Mouse (Mus musculus) adrenal gland, postnatal 25 days (tissue): Measurements from ENCODE around the gene Grm4. TPM values are rescaled to one million over a fixed set of nuclear protein-coding genes. Genes with fewer than 3 reads are reported as not detected.

Source experiments
- DNase-seq: peaks from one replicate; pipeline ENCODE4 v3.0.0; 2021; ENCODE audit warnings: mixed read lengths
- total RNA-seq: library from RNA; stranded (reverse); gene quantifications from 2 replicates; pipeline ENCODE4 v1.2.3, GENCODE M21; 2021

Gene Grm4
- total RNA-seq, 1 experiment from 2014 or later, result 3.1 TPM

DNA sequence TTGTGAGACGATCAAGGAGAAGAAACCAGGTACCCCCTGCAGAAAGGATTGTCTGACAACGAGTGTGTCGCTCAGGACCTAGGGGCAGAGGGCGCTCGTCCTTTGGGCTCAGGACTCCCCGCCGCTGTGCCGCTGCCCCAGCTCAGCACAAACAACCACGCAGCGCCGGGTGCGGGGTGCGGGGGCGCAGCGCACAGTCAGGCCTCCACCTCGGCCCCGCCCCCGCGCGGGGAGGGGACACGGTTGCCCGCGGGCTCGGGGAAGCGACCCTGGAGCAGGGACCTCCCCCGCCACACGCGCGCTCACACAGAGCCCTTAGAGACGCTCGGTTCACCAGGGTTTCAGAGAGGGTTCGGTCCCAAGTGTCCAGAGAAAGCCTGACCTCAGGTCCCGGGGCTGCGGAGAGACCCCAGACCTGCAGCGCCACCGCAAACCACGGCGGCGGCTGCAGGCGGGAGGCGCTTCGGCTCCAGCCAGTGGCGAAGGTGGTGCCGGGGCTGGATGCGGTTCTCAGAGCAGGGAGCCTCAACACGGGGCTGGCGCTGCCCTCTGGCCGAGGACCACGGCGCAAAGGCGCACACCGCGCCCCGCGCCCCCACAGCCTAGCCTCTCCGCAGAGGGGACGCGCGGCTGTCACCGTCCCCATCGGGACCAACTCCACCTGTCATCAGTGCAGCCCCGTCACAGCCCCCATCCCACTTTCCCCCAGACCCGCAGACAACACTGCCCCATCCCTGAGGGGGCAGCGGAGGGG is 9.2 kb downstream of the Grm4 start:
- no peak for DNase-seq

DNA sequence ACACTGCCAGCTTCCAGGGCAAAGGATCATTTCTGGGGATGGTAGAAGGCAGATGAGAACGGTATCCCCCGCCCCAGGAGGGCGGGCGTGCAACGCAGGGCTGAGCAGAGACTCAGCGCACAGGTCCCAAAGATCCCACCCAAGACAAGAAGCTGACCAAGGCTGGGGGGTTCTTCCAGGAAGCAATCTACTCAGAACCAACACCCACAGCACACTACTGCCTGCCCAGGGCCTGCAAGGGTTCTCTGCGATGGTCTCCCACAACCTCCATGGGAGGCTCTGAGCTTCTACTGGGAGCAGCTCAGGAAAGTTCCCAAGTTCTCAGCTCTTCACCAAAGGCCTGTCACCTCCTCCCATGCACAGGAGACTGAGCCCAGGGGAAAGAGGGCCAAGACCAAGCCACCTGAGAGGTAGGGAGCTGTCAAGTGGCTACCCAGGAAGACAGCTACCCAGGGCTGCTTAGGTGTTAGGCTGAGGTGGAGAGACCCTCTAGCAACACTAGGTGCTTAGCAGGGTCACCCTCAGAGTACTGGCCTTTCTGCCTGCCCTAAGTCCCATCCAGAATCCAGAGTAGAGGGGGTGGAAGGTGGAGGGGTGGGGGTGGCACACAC is 10.0 kb downstream of the Grm4 start:
- no peak for DNase-seq

DNA sequence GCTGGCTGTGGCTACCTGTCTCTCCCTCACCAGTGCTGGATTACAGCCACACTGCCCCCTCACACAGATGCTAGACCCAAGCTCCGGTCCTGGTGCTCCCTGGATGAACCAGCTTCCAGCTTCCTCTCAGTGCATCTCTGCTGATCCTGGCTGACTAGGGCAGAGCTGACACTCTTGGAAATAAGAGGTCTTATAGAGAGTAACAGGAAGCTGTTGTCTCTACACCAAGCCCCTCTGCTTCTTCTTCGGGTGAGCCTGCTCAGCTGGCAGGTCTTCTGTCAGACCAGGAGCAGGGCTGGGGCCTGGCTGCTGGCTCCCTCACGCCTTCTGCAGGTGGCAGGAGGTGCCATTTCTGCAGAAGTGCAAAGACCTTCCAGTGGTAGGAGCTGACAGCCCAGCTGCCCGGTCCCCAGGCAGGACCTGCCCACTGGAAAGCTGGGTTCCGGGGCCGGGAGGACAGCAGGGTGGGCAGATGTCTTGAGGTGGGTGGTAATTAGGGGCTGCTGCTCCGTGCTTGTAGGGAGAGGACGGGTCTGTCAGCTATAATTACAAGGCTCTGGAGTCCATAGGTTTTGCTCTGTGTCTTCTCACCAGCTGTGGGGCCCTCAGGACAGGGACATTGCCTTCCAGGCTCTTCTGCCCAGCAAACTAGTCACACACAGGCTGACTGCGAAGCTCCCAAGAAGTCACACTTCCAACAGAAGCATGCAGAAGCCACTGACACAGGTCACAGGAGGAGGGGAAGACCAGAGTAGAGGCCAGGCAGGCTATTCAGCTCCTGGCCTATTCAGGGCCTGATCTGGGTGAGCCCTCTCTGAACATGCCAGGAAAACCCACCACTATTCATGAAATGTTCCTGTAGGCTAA is 10.7 kb downstream of the Grm4 start:
- DNase-seq, result no peak

DNA sequence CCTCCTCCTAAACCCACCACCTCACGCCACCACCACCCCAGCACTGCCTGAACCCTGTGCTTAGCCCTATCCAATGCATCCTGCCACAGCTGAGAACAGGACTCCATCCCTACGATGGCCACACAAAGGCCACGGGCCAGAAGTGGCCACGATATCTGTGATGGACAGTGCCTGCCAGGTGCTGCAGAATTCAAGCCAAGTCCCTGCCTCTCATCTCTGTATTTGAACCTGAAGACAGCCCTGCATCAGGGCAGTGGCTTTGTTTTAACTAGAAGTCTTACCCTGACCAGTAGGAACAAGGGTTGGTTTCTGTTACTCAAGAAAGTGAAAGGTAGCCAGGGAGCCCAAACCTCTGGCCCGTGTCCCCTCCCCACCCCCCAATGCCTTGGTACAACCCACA is 12.1 kb downstream of the Grm4 start:
- no peak for DNase-seq

DNA sequence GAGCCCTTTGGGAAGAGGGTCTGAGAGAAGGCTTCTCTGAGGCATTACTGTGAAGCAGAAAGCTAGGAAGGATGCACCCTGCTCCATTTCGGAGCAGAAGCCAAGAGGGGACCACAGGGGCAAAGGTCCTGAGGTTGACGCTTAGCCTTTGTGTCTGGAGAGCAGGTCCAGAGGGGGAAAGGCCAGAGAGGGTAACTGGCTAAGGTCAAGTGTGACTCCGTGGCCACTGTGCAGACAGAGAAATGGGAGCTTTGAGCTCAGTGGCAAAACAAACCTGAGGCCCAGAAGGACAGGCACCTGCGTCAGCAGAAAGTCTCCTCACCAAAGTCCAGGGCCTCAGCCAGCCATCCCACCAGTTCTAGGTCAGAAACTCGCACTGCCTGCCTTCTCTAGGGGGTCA is 12.7 kb downstream of the Grm4 start:
- DNase-seq, result no peak

DNA sequence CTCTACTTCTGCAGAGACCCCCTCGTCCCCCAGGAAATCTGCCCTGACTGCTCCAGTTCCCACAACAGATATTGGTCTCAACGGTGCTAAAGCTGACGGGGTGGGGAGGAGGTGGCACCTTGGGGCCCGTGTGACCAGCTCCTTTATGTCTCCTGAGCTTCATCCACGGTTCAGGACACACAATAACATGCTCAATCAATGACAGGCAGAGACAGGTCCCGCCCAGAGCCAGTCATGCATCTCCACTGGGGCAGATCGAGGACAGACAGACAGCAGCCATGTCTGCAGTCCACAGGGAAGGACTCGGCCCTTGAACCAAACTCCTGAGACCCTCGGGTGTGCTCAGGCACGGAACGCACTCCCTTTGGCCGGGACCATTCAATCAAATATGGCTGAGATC is 13.2 kb downstream of the Grm4 start:
- no peak for DNase-seq

DNA sequence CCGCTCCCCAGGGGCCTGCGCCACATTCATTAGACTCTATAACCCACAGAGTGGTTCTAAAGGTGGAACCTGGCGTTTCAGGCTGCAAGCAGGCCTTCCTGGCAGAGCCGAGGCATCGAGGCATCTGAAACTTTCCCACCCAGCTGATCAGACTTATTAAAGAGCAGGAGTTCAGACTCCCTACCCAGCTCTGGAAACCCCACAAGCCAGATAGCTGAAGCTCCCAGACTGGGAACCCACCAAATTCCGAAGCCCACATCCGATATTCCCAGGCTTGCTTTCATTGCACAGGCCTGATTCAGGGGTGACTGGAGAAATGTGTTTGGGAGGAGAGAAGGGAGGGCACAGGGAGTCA is 13.6 kb downstream of the Grm4 start:
- no peak for DNase-seq

DNA sequence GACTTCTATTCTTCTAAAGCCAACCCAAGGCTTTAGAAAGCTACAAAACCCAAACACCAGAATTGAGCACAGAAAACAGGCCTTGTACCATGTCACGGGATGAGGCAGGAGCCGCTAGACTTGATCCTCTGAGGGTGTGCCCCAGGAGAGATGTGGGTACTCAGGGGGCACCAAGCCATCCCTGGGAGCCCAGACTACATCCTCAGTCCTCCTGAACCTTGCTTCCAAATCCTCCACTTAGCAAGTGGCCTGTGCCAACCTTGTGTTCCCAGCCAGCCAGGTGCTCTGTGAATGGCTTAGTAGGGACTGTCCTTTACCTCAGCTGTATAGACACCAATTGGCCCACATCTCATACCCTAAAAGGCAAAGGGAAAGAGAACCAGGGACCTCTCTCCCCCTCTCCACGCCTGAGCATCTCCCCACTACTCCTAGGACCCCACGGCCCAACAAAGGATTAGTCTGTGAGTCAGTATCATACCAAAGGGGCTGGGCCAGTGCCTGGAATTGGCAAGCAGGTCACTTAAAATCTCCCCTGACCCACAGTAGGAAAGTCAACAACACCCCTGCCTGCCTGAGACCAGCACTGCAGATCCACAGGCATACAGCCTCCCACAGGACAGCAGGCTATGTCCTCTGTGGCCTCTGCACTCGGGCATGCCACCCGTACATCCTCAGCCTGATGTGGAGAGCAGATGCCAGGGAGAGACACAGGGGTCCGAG is 14.2 kb downstream of the Grm4 start:
- DNase-seq, result no peak

DNA sequence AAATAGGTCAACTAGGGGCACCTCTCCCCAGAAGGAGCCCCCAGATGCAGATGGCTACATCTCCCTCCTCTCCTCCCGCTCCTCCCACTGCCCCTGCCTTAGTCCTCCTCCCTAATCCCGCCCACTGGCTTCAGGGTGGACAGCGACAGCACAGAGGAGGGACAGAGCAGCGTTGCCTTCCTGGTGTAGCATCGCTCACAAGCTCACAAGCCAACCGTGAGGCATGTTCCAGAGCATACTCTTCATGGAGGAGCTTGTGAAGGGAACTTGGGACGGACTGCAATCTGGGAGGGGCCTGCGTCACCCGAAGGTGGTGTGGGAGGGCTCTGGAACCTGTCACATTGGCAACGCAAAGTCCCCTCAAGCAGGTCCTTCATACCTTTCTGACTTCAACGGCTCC is 14.8 kb downstream of the Grm4 start:
- DNase-seq, result no peak

DNA sequence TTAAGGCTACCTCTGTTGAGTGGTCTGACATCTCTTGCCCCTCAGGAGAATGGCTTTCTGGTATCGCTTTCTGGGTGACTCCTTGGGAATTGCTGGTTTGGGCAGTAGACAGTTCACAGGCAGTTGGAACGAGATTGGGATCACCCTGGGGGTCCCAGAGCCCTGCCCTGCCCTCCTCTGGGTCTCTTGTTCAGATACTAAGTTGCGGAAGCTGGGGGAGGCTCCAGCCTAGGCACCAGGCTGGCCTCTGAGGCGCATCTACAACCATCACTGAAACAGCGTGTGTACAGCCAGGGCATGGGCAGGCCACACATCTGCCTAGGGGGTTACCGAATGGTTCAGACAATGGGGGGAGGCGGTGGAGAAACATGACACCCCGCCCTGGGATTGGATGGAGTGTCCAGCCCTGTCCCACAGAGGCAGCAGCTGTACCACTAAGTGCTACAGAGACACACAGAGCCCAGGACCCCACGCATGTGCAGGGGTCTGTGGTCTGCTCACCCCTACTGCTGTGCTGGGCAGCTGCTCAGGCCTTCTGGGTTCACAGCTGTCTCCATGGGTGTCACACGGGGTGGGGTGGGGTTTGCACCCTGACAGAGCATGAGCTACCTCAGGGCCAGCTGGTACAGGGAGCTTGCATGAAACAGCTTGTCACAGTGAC is 15.9 kb downstream of the Grm4 start:
- DNase-seq, result no peak

DNA sequence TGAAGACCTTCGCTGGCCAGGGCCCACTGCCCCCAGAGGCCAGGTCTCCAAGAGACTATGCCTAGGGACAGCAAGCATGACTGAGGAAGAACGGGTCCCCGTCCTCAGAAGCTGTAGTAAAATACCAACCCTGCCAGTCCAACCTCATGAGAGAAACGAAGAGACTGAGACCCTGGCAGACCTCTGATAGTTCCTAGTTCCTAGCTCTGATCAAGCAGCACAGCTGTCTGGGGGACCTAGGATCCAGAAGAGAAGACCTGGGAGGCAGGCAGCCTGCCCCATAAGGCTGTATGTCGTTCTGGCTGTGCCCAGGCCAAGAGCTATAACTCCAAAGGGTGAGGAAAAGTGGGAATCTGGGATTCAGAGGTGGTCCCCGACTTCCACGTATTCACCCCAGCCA is 17.3 kb downstream of the Grm4 start:
- DNase-seq, result no peak

DNA sequence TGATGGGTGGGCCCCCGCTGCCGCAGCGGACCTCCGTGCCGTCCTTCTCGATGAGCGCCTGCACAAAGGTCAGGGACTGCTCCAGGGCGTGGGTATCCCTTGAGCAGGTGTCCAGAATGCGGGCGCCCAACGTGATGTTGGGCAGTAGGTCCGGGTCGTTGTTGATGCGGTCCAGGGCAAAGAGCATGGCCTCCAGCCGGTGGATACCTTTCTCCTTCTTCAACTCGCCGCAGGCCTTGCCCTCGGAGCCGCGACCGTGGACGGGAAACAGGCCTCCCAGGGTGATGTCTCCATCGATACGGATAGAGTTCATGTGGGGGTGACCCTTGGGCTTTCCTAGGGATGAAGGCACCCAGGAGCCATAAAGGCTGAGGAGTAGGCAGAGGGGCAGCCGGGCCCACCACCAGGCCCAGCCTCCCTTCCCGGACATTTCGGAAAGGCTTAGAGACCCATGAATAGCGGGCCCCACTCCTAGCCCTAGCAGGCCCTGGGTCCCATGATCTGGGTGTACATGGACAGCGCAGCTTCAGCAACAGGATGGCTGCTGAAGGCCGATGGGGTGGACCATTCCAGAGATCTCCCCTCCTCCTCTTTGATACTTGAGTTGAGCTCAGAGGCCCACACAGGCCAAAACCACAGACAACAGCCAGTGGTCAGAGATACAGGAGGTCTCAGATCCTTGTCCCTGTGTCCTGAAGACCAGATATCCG is 18.3 kb downstream of the Grm4 start:
- no peak for DNase-seq

DNA sequence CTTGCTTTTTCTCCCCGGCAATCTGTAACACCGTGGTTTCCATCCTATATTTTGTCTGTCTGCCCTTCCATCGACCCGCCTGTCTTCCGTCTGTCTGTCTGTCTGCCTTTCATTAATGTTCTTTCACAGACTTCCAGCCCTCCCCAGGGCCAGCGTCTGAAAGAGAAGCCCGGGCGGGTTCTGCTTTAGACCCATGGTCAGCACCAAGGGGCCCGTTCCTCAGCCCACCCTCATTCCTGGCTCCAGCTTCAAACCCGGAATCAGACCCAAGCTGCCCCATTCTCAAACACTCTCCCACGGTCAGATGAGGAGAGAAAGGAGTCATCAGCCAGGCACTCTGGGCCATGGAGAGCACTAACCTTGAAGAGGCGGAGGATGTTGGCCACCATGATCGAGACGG is 18.9 kb downstream of the Grm4 start:
- no peak for DNase-seq

DNA sequence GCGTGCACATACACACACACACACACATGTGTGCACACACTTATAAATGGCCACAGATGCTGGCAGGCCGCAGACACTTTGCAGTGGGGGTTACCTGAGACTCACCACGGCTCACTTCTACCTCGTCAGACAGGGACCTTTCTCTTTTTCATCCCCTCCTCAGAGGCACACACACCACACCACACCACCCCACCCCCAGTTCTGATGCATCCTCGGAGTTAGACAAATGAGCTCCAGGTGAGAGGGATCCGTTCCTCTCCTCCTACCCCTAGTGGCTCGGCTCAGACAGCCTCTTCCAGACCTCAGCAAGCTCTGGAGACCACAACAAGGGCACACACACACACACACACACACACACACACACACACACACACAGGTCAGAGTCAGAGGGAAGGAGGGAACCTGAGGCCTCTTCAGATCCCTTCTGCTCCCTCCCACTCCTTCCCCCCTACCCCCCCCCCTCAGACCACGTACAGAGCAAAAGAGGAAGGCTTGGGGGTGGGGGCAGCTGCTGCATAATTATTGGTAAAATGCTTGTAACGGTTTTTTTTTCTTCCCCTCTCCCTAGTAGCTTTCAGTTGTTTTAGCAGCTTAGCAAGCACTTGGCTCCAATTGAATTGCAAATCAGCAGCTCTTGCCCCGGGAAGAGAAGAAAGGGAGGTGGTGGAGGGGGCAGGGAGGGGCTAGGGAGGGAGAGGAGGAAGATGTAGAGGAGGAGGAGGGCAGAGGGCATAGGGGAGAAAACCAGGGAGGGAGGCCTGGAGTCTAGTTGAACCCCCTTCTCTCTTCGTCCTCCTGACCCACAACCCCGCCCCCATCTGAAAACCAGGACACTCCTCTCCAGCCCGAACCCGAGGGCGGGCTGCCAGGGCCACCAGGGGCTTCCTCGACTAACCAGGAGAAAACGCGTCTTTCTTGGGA is 19.6 kb downstream of the Grm4 start:
- DNase-seq, result no peak

DNA sequence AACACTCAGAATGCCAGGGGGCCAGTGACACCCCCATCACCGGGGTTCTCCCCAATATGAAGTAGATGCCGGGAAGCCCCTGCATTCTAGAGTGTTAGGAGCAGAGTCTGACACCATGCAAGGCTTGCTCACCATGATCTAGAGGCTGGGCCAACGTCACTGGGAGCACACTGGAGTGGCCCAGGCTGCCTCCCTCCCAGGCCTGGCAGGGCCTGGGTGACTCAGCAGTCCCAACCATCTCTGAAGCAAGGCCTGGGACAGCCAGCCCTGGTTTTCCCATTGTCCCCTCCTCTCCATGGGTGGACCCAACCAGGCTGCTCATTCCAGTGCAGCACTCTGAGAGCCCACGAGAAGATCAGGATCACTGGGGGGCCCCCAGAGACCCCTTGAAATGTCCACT is 20.4 kb downstream of the Grm4 start:
- DNase-seq, result no peak

DNA sequence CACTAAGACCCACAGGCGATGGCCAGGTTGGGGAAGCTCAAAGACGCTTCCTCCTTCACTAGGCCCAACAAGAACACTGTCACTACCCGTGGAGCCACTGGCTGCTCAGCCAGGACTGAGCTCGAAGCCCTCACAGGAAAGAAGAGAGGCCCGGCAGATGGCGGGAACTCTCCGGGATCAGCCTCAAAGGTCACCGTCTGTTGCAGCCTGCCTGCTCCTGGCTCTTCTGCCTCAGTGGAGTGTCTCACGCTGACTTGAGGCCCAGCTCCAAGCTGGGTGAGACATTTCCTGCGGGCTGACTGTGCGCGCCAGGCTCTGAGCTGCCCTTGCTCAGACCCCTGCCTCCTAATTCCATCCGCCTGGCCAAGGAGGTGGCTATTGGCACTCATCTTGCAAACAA is 22.1 kb downstream of the Grm4 start:
- no peak for DNase-seq

DNA sequence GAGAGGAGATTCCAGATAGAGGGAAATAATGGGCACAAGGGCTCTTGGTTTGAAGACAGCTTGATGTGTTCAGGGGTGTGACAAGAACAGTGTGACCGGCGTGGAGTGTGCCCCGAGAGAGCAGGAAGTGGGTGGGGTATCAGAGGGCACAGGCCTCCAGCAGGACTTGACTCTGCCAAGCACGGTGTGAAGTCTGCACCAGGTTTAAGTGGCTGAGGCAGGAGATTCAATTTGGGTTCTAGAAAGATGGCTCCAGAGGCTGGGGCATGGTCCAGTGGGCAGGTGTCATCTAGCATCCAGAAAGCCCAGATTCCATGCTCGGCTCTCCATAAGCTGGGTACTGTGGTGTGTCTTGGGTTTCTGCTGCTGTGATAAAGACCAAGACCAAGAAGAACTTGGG is 23.4 kb downstream of the Grm4 start:
- no peak for DNase-seq

DNA sequence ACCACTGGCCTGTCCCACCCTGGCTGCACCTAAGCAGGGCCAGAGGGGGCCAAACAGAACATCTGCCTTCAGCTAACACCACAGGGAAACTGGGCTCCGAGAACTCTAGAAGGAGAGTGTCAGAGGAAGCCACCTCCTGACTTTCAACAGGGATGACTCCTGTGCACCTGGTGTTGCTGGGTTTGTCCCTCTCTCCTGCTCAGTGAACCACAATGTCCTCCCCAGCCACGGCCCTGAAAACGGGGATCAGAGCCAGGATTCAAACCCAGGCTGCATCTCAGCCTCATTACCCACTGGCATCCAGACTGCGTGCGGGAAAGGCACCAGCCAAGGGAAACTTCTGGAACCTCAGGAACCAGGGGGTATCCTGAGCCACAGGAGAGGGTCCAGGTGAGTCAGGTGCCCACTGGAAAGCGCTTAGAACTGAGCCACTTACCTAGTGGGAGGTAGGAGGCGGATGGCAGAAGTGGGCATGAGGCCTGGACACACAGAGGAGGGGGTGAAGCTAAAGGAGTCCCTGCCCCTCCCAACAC is 26.1 kb downstream of the Grm4 start:
- no peak for DNase-seq

DNA sequence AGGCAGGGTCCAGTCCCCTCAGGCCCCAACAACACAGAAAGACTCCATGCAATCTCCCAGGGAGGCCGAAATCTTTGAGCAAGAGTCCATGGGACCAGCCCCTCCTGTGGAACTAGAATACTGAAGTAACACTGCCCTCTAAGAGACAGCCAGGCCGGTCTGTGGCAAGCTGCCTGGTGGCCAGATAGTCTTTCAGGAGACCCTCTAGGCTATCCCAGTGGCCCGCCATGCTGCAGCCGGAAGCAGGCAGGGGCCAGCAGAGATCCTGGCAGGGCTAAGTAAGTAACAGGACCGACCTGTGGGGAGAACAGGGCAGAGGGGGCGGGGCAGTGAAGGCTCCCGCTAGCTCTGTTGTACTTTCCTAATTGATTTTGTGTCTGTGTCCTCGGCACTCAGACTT is 27.2 kb downstream of the Grm4 start:
- DNase-seq, result no peak

DNA sequence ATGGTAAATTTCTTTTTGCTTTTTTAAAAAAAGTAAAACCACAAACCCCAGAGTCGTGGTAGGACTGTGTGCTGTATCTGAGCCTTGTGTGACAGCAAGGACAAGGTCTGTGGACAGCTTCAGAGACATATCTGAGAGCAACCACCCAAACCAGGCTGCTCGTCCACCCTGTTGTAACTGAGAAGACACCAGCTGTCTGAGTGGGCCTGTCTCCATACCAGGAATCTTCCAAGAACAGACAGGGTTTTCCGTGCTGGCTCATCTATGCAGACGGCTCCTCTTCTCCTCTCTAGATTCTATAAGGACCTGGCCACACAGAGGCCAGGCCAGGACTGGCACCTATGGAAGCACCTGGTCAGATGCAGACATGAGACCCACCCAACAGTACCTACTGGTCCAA is 27.8 kb downstream of the Grm4 start:
- no peak for DNase-seq
